Mouse (Mus musculus): ENCODE measurements around the gene Nt5e. TPM values are rescaled to one million over a fixed set of nuclear protein-coding genes. Genes with fewer than 3 reads are reported as not detected.
"Not testable (repeated sequence)": the region's sequence is repeated elsewhere in the genome, so short reads cannot be mapped to it uniquely, and the experiment has no call there.

The Nt5e gene
- polyA plus RNA-seq (2015; fragmentation: Nextera tagmentation; extraction: Ambion mirVana) = 0.46 and 0.54 TPM in 2 replicates

DNA sequence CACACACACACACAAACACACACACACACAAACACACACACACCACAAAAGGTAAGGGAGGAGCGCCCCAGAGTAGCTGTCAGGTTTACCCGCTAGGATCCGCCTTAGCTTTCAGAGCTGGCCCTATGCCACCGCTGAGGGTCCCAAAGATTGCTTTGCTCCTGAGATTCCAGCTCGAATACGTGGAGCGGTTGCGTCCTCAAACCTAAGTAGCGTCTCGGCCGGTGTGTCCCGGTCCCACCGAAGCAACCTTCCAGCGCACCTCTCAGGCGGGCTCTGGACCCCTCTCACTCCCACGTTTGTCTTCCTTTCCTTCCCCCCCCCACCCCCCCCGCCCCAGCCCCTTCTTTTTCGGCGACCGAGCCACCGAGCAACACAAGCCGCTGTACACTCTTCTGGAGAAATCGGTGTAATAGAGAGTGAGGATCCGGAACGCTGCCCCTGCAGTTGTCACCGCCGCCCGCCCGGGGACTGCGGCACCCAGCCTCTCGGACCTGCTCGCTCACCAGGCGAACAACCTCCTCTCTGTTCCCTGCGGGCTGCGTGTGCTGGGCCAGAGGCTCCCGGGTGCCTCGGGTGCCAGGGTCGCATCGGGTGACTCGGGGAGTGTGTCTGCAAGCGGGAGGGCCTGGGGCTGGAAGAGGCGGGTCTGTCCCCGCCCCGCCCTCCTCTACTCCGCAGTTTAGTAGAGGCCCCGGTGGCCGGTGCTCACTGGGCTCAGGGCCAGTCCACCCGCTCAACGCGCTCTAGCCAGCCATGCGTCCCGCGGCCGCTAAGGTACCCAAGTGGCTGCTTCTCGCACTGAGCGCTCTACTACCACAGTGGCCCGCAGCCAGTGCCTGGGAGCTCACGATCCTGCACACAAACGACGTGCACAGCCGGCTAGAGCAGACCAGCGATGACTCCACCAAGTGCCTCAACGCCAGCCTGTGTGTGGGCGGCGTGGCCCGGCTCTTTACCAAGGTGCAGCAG, at the start of gene Nt5e:
Gene Nt5e (plus strand): TSS at position 268 of the 972 bp plus-strand sequence.
- H3K4me1 ChIP-seq = peaks cover 8% of the 10 kb centered on the region
- H3K9ac ChIP-seq = peak within 1 kb of the TSS; percentile 69
- ATAC-seq = peak; percentile 92
- H3K4me2 ChIP-seq = peak within 1 kb of the TSS; percentile 88
- 1% methylated on average over 65 of the region's 66 CpGs for WGBS
- H3K27ac ChIP-seq = no peak within 1 kb of the TSS
- H3K36me3 ChIP-seq (ENCODE audit: poor library complexity, severe bottlenecking) = no peaks in the 10 kb centered on the region
- peaks cover 44% of the 10 kb centered on the region for H3K27me3 ChIP-seq
- H3K4me3 ChIP-seq = peak within 1 kb of the TSS; percentile 61
- no peaks in the 10 kb centered on the region for H3K9me3 ChIP-seq (replicated peaks)

DNA sequence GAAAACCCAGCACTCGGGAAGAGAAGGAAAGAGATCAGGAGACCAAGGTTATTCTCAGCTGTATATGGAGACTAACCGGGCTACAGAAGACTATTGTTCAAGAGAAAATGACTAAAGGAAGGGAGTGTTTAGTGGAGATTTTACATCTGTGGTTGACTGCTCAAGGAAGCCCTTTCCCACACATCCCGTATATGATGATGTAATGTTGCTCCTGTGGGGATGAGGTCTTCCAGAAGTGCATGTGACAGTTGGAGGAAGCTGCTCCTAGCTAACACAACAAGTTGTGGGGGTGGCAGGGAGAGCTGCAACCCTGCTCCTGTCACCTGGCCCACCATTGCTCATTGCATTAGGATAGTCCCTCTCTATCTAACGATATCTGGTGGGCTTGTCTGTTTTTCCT, 49.4 kb upstream of the Nt5e start:
- H3K27me3 ChIP-seq = no peaks in the 10 kb centered on the region
- ATAC-seq = no peak
- no peak overlapping the region for H3K9ac ChIP-seq
- no peaks in the 10 kb centered on the region for H3K4me1 ChIP-seq
- H3K27ac ChIP-seq = no peak overlapping the region
- no peaks in the 10 kb centered on the region for H3K9me3 ChIP-seq (replicated peaks)
- H3K36me3 ChIP-seq (ENCODE audit: poor library complexity, severe bottlenecking) = no peaks in the 10 kb centered on the region
- no peak overlapping the region for H3K4me3 ChIP-seq
- WGBS = 88% methylated on average over 4 of the region's 4 CpGs
- no peak overlapping the region for H3K4me2 ChIP-seq

GRCm38 (mm10) chr9:88279728-88280127, 47.3 kb upstream of the Nt5e start:
- Histone ChIP-seq H3K4me2 (no peak overlapping the region), H3K4me3 (no peak overlapping the region), H3K4me1 (no peaks in the 10 kb centered on the region), H3K27ac (no peak overlapping the region), H3K27me3 (no peaks in the 10 kb centered on the region), H3K9me3 (replicated peaks) (no peaks in the 10 kb centered on the region), H3K9ac (no peak overlapping the region), H3K36me3 (ENCODE audit: poor library complexity, severe bottlenecking) (no peaks in the 10 kb centered on the region)
- WGBS = 88% methylated on average over 2 of the region's 2 CpGs
- no peak for ATAC-seq

GRCm38 (mm10) chr9:88289568-88290168, 37.3 kb upstream of the Nt5e start:
- Histone ChIP-seq H3K27me3 (no peaks in the 10 kb centered on the region), H3K9ac (no peak overlapping the region), H3K36me3 (ENCODE audit: poor library complexity, severe bottlenecking) (no peaks in the 10 kb centered on the region), H3K4me1 (no peaks in the 10 kb centered on the region), H3K4me3 (no peak overlapping the region), H3K9me3 (replicated peaks) (no peaks in the 10 kb centered on the region), H3K27ac (no peak overlapping the region), H3K4me2 (no peak overlapping the region)
- no peak for ATAC-seq
- WGBS = 91% methylated on average over 7 of the region's 7 CpGs

DNA sequence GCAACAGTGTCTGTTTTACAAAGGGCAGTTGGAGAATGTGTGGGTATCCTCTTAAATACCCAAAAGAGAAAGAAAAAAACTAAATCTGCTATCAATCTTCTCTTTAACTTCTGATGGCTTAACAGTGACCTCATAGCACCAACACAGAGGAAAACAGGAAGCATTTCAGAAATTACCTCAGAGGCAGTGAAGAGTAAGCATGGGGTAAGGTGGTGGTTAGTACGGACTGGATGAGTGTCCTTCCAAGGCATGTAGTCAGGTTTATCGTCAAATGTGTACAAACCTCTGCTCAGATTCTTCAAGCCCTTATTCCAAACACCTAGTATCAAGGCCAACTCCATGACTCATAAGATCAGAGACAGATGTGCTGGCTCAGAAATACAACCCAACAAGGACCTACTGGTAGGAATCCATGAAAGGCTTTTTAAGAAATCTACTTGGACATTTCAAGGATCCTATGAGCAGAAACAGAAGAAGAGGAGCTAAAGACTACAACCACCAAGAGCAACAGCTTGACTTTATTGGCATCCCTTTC, 34.1 kb upstream of the Nt5e start:
- H3K36me3 ChIP-seq (ENCODE audit: poor library complexity, severe bottlenecking) = no peaks in the 10 kb centered on the region
- no peaks in the 10 kb centered on the region for H3K9me3 ChIP-seq (replicated peaks)
- WGBS = 89% methylated on average over 2 of the region's 2 CpGs
- no peaks in the 10 kb centered on the region for H3K4me1 ChIP-seq
- H3K4me3 ChIP-seq = no peak overlapping the region
- no peaks in the 10 kb centered on the region for H3K27me3 ChIP-seq
- no peak overlapping the region for H3K4me2 ChIP-seq
- H3K9ac ChIP-seq = no peak overlapping the region
- ATAC-seq = no peak
- no peak overlapping the region for H3K27ac ChIP-seq

- no peaks in the 10 kb centered on the region for H3K36me3 ChIP-seq (ENCODE audit: poor library complexity, severe bottlenecking)
- H3K27me3 ChIP-seq = no peaks in the 10 kb centered on the region
- H3K4me3 ChIP-seq = no peak overlapping the region
- ATAC-seq = peak; percentile 82
- H3K9me3 ChIP-seq (replicated peaks) = no peaks in the 10 kb centered on the region
- no peak overlapping the region for H3K9ac ChIP-seq
- WGBS = 65% methylated on average over 4 of the region's 4 CpGs
- H3K27ac ChIP-seq = no peak overlapping the region
- H3K4me2 ChIP-seq = no peak overlapping the region
- no peaks in the 10 kb centered on the region for H3K4me1 ChIP-seq
Measured at GRCm38 (mm10) chr9:88295798-88296197, 31.2 kb upstream of the Nt5e start.

GRCm38 (mm10) chr9:88296321-88296720, 30.7 kb upstream of the Nt5e start:
- Histone ChIP-seq H3K36me3 (ENCODE audit: poor library complexity, severe bottlenecking) (no peaks in the 10 kb centered on the region), H3K4me3 (no peak overlapping the region), H3K4me2 (no peak overlapping the region), H3K9ac (no peak overlapping the region), H3K27me3 (no peaks in the 10 kb centered on the region), H3K27ac (no peak overlapping the region), H3K4me1 (no peaks in the 10 kb centered on the region), H3K9me3 (replicated peaks) (no peaks in the 10 kb centered on the region)
- ATAC-seq = no peak
- 88% methylated on average over 5 of the region's 5 CpGs for WGBS

GRCm38 (mm10) chr9:88297244-88297643, 29.8 kb upstream of the Nt5e start:
- ATAC-seq, H3K4me2 ChIP-seq, H3K27ac ChIP-seq: not testable (repeated sequence)

DNA sequence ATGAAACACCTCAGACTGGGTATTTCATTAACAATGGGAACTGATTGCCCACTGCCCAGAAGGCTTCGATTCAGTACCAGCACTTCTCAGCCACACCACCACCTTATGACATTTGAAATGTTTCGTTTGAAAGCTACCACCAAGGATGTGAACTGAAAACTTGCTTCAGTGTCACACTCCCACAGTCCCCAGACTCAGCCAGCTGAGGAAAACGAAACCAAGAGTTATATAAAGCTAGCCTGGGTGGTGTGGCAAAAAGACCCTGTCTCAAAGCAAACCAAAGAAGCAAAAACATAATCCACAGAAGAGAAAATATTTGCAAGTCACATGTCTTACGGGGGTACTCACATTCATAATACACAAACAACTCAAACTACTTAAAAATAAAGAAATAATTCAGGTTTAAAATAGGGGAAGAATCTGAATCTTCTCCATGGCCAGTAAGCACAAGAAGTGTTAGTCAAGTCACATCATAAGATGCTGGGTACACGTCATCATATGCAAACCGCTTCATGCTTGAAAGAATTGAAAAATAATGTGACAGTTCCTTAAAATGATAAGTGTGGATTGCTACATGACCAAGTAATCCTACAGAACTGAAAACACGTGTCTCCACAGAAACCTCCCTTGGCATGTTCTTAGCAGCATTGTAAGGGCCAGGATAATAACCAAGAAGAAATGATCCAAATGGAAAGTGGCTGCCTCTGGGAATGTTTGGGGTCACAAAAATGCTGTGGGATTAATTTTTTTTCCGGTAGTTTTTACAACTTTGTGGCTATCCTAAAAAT, 28.9 kb upstream of the Nt5e start:
- no peaks in the 10 kb centered on the region for H3K27me3 ChIP-seq
- ATAC-seq = no peak
- H3K27ac ChIP-seq = no peak overlapping the region
- no peaks in the 10 kb centered on the region for H3K36me3 ChIP-seq (ENCODE audit: poor library complexity, severe bottlenecking)
- WGBS = 84% methylated on average over 8 of the region's 8 CpGs
- H3K9ac ChIP-seq = no peak overlapping the region
- H3K9me3 ChIP-seq (replicated peaks) = no peaks in the 10 kb centered on the region
- H3K4me3 ChIP-seq = no peak overlapping the region
- H3K4me1 ChIP-seq = no peaks in the 10 kb centered on the region
- no peak overlapping the region for H3K4me2 ChIP-seq

More at GRCm38 (mm10) chr9:88297244-88297643, 29.8 kb upstream of the Nt5e start:
- WGBS = 93% methylated on average over 3 of the region's 3 CpGs
- H3K27me3 ChIP-seq; H3K36me3 ChIP-seq (ENCODE audit: poor library complexity, severe bottlenecking); H3K9ac ChIP-seq; H3K9me3 ChIP-seq (replicated peaks); H3K4me3 ChIP-seq; H3K4me1 ChIP-seq: not testable (repeated sequence)

- 88% methylated on average over 2 of the region's 2 CpGs for WGBS
- Histone ChIP-seq H3K27me3 (no peaks in the 10 kb centered on the region), H3K4me1 (no peaks in the 10 kb centered on the region), H3K4me2 (no peak overlapping the region), H3K36me3 (ENCODE audit: poor library complexity, severe bottlenecking) (no peaks in the 10 kb centered on the region), H3K27ac (no peak overlapping the region), H3K9ac (no peak overlapping the region), H3K9me3 (replicated peaks) (no peaks in the 10 kb centered on the region), H3K4me3 (no peak overlapping the region)
- no peak for ATAC-seq
Measured at GRCm38 (mm10) chr9:88307019-88307618, 19.9 kb upstream of the Nt5e start.

DNA sequence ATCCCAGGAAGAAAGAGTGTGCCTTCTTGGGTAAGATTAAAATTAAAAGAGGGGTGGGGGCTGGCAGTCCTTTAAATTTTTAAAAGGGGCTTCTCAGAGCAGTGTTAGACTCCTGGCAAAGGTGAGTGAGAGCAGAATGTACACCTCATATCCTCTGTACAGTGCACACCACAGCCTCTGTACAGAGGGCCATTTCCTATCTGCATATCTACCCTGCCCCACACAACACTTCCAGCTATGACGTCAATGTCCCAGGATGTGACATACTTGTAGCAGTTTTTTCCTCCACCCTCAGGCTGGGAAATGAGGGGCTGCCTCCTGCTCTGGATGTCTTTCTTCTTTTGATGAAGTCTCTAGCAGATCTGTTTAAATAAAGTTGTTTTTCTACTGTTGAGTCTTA, 17.9 kb upstream of the Nt5e start:
- ATAC-seq = no peak
- H3K27ac ChIP-seq = no peak overlapping the region
- H3K9me3 ChIP-seq (replicated peaks) = no peaks in the 10 kb centered on the region
- no peak overlapping the region for H3K9ac ChIP-seq
- no peak overlapping the region for H3K4me2 ChIP-seq
- H3K4me1 ChIP-seq = no peaks in the 10 kb centered on the region
- H3K36me3 ChIP-seq (ENCODE audit: poor library complexity, severe bottlenecking) = no peaks in the 10 kb centered on the region
- no peaks in the 10 kb centered on the region for H3K27me3 ChIP-seq
- H3K4me3 ChIP-seq = no peak overlapping the region
- WGBS = 79% methylated on average over 1 of the region's 1 CpGs

Measured in forebrain, embryonic 13.5 days (tissue).